8 mouse cellular contexts compared by ENCODE assay signal in the genomic region with DNA sequence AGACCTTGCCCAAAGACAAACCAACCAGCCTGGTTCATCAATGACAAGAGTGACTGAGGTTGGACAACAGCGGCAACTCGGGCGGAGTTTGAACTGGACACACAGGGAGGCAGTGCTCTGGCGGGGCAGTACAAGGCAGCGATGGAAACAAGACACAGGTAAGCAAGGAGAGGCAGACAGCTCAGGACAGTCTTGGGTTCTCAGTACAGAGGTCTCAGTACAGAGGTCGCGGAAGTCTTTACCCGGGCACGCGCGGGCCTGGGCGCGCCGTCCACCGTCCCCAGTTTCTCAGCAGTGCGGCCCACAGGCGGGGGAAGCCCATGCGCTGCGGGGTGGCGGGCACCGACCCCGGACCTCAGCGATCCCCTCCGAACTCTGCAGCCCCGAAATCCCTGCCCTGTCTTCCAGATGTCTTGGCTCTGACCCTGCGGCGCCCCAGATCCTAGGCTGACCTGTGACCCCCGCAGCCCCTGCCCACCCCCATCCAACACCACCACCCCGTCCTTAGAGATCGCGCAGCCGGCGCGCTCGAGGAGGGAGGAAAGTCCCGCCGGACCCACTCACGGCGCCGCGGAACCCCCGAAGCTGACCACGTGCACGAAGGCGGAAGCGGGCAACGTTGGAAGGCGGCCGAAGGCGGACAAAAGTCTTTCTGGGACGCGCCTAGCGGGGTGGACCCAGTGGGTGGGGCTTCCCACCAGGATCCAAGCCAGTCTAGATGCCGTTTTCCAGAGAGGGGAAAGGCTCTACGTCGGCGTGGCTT. TPM values are rescaled to one million over a fixed set of nuclear protein-coding genes. Genes with fewer than 3 reads are reported as not detected.
A peak's percentile ranks its signal among the peaks of the same experiment; 100 is the strongest.
DNase-seq lines count a peak whose midpoint lies in the region; ATAC-seq and TF ChIP-seq lines count a peak whose summit lies in the region.

TSS of gene Pus1 (minus strand) at position 662 of the 763 bp plus-strand sequence.

- no peaks in the 10 kb centered on the region for H3K9me3 ChIP-seq in G1E (replicated peaks)
- no peaks in the 10 kb centered on the region for H3K9me3 ChIP-seq in forebrain, postnatal 0 days (ENCODE audit: low read length)
- H3K9me3 ChIP-seq in lung, embryonic 15.5 days = no peaks in the 10 kb centered on the region

- peak; percentile 82 for ATAC-seq in G1E (ENCODE audit: extremely low read depth, insufficient number of reproducible peaks, low FRiP score, poor library complexity, severe bottlenecking)
- peak; percentile 90 for ATAC-seq in forebrain, postnatal 0 days
- ATAC-seq in lung, embryonic 15.5 days (ENCODE audit: borderline replicate concordance, extremely low read depth, low FRiP score, low TSS enrichment) = peak; percentile 89

- peak; percentile 96 for DNase-seq in G1E (ENCODE audit: low spot score)
- peak; percentile 90 to 94 for DNase-seq in cerebellum, adult 18-20 months
- DNase-seq in forebrain, postnatal 0 days = peak; percentile 92
- peak; percentile 97 for DNase-seq in heart, postnatal 4 days
- DNase-seq in layer of hippocampus, adult 8-10 months (ENCODE audit: low spot score in 2 of 2) = peak; percentile 89 to 92
- DNase-seq in ovary, adult 18-20 months (ENCODE audit: low spot score) = peak; percentile 86
- peak; percentile 75 for DNase-seq in thymus, postnatal 0 days (ENCODE audit: low spot score)

- H3K27ac ChIP-seq in forebrain, postnatal 0 days (ENCODE audit: low read depth, low read length) = no peak within 1 kb of the TSS
- peak within 1 kb of the TSS; percentile 38; the same call in 1 of the 2 replicates for H3K27ac ChIP-seq in lung, embryonic 15.5 days

- peaks cover 77% of the 10 kb centered on the region for H3K4me1 ChIP-seq in G1E (ENCODE audit: insufficient read depth, low read depth, low read length)
- H3K4me1 ChIP-seq in forebrain, postnatal 0 days (ENCODE audit: insufficient read depth) = peaks cover 7% of the 10 kb centered on the region; the same call in 1 of the 2 replicates
- H3K4me1 ChIP-seq in lung, embryonic 15.5 days = peaks cover 16% of the 10 kb centered on the region

- peak within 1 kb of the TSS; percentile 64 for H3K9ac ChIP-seq in forebrain, postnatal 0 days
- peak within 1 kb of the TSS; percentile 81 for H3K9ac ChIP-seq in lung, embryonic 15.5 days

- peaks cover 57% of the 10 kb centered on the region for H3K36me3 ChIP-seq in G1E (replicated peaks)
- H3K36me3 ChIP-seq in forebrain, postnatal 0 days (ENCODE audit: insufficient read depth) = peaks cover 4% of the 10 kb centered on the region; the same call in 1 of the 2 replicates
- H3K36me3 ChIP-seq in lung, embryonic 15.5 days = peaks cover 19% of the 10 kb centered on the region

- no peaks in the 10 kb centered on the region for H3K27me3 ChIP-seq in G1E (ENCODE audit: insufficient read depth, low read length)
- no peaks in the 10 kb centered on the region for H3K27me3 ChIP-seq in forebrain, postnatal 0 days (ENCODE audit: insufficient read depth, low read length)
- H3K27me3 ChIP-seq in lung, embryonic 15.5 days = no peaks in the 10 kb centered on the region

- H3K4me2 ChIP-seq in forebrain, postnatal 0 days (ENCODE audit: low read depth) = peak within 1 kb of the TSS; percentile 85
- peak within 1 kb of the TSS; percentile 86 for H3K4me2 ChIP-seq in lung, embryonic 15.5 days

- under 1% methylated on average over 57 of the region's 57 CpGs for WGBS in forebrain, postnatal 0 days
- WGBS in lung, embryonic 15.5 days = under 1% methylated on average over 57 of the region's 57 CpGs

- peak within 1 kb of the TSS; percentile 90 for H3K4me3 ChIP-seq in G1E (ENCODE audit: low read depth, low read length)
- H3K4me3 ChIP-seq in forebrain, postnatal 0 days (ENCODE audit: low read depth, low read length) = peak within 1 kb of the TSS; percentile 64
- peak within 1 kb of the TSS; percentile 75 for H3K4me3 ChIP-seq in lung, embryonic 15.5 days

- TF ChIP-seq CTCF in G1E (IDR thresholded peaks at IDR 0.05; ENCODE audit: low read depth, low read length) = no peak
- no peak for TF ChIP-seq CTCF in forebrain, postnatal 0 days (IDR thresholded peaks at IDR 0.05; ENCODE audit: low read depth)

RNA-seq across cellular contexts. Expression of gene Pus1, which starts in this region (rescaled TPM):
- 17.8 and 19.5 TPM in 2 replicates for total RNA-seq in G1E (2014; fragmentation: Nextera tagmentation)
- 72.6 and 72.9 TPM in 2 replicates for total RNA-seq in G1E (2017)
- polyA plus RNA-seq in G1E (2012) = 143 and 177 TPM in 2 replicates
- total RNA-seq in forebrain, postnatal 0 days (2014; rRNA removed) = 13.5 and 14.2 TPM in 2 replicates
- polyA plus RNA-seq in forebrain, postnatal 0 days (2015; fragmentation: Nextera tagmentation; extraction: Ambion mirVana) = 16.8 and 17.4 TPM in 2 replicates
- 10 to 100 TPM; 23.4 to 25.6 TPM for total RNA-seq in heart, postnatal 4 days (2021)
- 10 to 100 TPM; 18.3 to 22.7 (median 20.2) TPM for total RNA-seq in layer of hippocampus, adult 8-10 months (2022)
- polyA plus RNA-seq in lung, embryonic 15.5 days (2015; fragmentation: Nextera tagmentation; extraction: Ambion mirVana) = 35.1 and 36.0 TPM in 2 replicates
- polyA plus RNA-seq in thymus, postnatal 0 days (2015; fragmentation: Nextera tagmentation; extraction: Ambion mirVana) = 34.6 and 37.8 TPM in 2 replicates
